Mouse (Mus musculus): ENCODE measurements around the gene Gm20388. TPM values are rescaled to one million over a fixed set of nuclear protein-coding genes. Genes with fewer than 3 reads are reported as not detected.

Gm20388 gene
- polyA plus RNA-seq, 1 experiment from 2014 or later: 5.5 TPM

DNA sequence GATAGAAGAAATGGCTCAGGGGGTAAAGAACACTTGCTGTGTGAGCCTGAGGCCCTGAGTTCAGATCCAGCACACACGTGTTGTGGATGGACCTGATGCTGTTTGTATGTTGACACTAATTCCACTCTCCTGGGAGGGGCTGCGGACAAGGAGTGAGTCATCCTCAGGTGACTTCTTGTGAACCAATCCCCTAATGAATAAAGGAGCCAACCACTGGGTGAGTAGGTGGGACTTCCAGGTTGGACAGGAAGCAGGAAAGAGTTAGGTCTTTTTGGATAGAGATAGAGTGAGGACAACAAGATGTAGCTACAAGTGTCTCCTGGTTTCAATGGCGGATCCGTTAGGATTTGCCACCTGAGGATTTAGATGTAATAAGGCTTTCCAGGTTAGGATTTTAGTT, 3938.7 kb downstream of the Gm20388 start:
- no peak overlapping the region for H3K27ac ChIP-seq
- 82% methylated on average over 4 of the region's 4 CpGs for WGBS
- no peaks in the 10 kb centered on the region for H3K36me3 ChIP-seq
- no peaks in the 10 kb centered on the region for H3K4me1 ChIP-seq
- no peaks in the 10 kb centered on the region for H3K27me3 ChIP-seq
- no peak for ATAC-seq (ENCODE audit: borderline replicate concordance, extremely low read depth, low FRiP score, low TSS enrichment)
- H3K9ac ChIP-seq: no peak overlapping the region
- H3K9me3 ChIP-seq: no peaks in the 10 kb centered on the region
- no peak overlapping the region for H3K4me2 ChIP-seq
- H3K4me3 ChIP-seq: no peak overlapping the region

DNA sequence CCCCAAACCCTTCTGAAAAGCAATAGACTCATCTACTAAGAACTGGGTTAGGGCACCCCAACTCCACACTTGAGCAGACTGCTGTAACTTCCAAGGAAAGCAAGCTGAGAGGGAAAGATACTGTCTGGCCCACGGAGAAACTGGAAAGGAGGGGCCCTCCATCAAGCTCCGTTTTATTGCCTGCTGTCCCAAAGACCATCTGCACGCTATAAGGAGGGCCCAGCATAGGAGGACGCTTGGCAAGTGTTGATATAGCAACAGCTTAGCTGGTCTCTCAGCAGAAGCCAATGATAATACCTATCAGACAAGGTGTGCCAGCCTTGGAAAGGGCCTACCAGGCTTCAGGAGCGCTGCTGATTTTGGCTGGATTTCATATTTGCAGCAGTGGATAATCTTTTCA, 3940.9 kb downstream of the Gm20388 start:
- H3K4me1 ChIP-seq: no peaks in the 10 kb centered on the region
- 69% methylated on average over 5 of the region's 5 CpGs for WGBS
- H3K4me3 ChIP-seq: no peak overlapping the region
- no peak overlapping the region for H3K4me2 ChIP-seq
- no peak for ATAC-seq (ENCODE audit: borderline replicate concordance, extremely low read depth, low FRiP score, low TSS enrichment)
- H3K27ac ChIP-seq: no peak overlapping the region
- no peaks in the 10 kb centered on the region for H3K36me3 ChIP-seq
- no peaks in the 10 kb centered on the region for H3K27me3 ChIP-seq
- H3K9ac ChIP-seq: no peak overlapping the region
- no peaks in the 10 kb centered on the region for H3K9me3 ChIP-seq

DNA sequence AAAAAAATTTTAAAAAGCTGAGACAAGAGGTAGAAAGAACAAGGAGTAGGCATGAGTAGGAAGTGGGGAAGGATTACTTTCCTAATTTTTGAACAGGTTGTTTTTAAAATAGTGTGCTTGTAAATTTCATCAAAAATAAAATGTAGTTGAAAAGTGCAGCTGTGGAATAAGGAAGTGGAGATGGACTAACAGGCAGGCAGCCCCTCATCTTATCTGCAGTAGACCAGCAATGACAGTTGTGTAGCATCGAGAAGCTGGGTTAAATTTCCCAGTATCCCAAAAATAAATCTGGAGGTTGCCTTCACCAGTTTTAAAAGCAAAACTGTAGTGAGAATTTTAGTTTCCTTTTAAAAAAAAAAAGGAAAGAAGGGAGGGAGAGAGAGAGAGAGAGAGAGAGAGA, 3943.6 kb downstream of the Gm20388 start:
- peaks cover 8% of the 10 kb centered on the region; the same call in 1 of the 2 replicates for H3K27me3 ChIP-seq
- 0 out of 2 replicates have a peak, but pooled peaks cover 8% of the 10 kb centered on the region for H3K4me1 ChIP-seq
- H3K27ac ChIP-seq: no peak overlapping the region
- H3K4me3 ChIP-seq: no peak overlapping the region
- H3K9ac ChIP-seq: no peak overlapping the region
- H3K4me2 ChIP-seq: no peak overlapping the region
- H3K9me3 ChIP-seq: no peaks in the 10 kb centered on the region
- H3K36me3 ChIP-seq: no peaks in the 10 kb centered on the region
- no peak for ATAC-seq (ENCODE audit: borderline replicate concordance, extremely low read depth, low FRiP score, low TSS enrichment)
- WGBS: 79% methylated on average over 1 of the region's 1 CpGs

DNA sequence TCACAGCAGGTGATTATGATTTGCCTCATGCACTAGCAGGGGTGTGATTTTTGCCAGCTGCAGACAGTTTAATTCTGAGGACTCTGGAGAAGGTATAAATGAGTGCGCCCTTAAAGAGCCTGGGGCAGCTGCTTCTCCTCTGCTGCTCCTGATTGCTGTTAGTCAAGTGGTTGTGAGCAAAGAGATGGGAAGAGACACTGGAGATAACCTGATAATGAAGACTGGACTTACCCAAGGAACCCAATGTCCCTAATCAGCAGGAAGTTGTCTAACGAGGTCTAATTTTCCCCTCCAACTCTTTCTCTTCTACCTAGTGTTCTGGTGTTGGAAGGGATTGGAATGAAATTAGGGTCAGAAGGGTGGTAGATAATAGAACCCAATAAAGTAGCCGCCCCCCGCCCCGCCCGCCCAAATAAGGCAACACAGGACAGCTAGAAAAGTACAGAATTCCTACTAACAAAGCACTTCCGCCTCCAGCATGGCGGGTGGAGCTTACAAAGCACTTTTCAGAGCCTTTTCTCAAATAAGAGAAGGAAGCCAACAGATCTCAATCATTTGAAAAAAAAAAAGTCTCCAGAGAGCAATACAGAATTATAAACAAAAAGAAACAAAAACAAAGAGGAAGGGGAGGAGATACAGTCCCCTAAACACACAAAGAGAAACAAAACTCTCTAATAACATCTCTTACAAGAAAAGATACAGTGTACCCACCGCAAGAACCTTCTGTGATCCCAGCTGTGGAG, 3944.3 kb downstream of the Gm20388 start:
- no peak for ATAC-seq (ENCODE audit: borderline replicate concordance, extremely low read depth, low FRiP score, low TSS enrichment)
- H3K36me3 ChIP-seq: no peaks in the 10 kb centered on the region
- peaks cover 9% of the 10 kb centered on the region; the same call in 1 of the 2 replicates for H3K27me3 ChIP-seq
- no peak overlapping the region for H3K4me3 ChIP-seq
- H3K27ac ChIP-seq: no peak overlapping the region
- H3K4me2 ChIP-seq: no peak overlapping the region
- H3K9me3 ChIP-seq: no peaks in the 10 kb centered on the region
- 84% methylated on average over 9 of the region's 9 CpGs for WGBS
- peaks cover 9% of the 10 kb centered on the region; the same call in 1 of the 2 replicates for H3K4me1 ChIP-seq
- no peak overlapping the region for H3K9ac ChIP-seq

DNA sequence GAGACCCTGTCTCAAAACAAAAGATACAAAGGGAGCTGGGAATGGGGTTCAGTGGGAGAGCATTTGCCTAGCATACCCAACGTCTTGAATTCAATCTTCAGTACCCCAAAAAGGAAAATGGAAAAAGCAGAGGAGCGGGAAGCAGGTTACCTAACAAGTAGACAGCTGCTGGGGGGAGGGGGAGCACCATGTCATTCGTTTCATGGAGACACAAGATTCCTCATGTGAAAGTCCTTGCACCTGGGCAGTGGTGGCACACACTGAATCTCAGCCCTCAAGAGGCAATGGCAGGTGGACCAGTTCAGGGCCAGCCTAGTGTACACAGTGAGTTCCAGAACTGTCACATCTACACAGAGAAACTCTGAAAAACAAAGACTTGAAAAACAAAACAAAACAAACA, 3946.7 kb downstream of the Gm20388 start:
- no peaks in the 10 kb centered on the region for H3K9me3 ChIP-seq
- no peak overlapping the region for H3K4me3 ChIP-seq
- H3K4me2 ChIP-seq: no peak overlapping the region
- no peak overlapping the region for H3K9ac ChIP-seq
- H3K27me3 ChIP-seq: peaks cover 29% of the 10 kb centered on the region
- H3K27ac ChIP-seq: no peak overlapping the region
- H3K36me3 ChIP-seq: no peaks in the 10 kb centered on the region
- peaks cover 14% of the 10 kb centered on the region; the same call in 1 of the 2 replicates for H3K4me1 ChIP-seq
- WGBS: 67% methylated on average over 3 of the region's 3 CpGs
- ATAC-seq (ENCODE audit: borderline replicate concordance, extremely low read depth, low FRiP score, low TSS enrichment): no peak

DNA sequence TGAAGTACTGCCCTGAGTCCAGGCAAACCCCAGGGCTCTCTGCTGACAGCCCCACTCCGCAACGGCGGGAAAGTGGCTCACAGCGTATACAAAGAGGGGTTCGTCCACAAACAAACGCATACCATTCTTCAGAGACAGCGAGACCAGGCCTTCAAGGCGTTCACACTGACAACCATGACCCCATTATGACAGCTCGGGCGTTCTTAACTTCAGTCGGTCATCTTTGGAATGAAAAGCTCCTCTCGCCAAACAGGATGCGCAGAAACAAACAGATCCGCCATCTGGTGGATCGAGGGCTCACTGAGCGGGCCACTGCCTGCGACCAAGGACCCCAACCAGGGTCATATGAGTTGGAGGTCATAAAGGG, 3947.9 kb downstream of the Gm20388 start:
- Histone ChIP-seq H3K4me3 (peak overlapping the region; percentile 77), H3K36me3 (no peaks in the 10 kb centered on the region), H3K4me1 (peaks cover 14% of the 10 kb centered on the region; the same call in 1 of the 2 replicates), H3K27ac (no peak overlapping the region), H3K4me2 (peak overlapping the region; percentile 93), H3K27me3 (peaks cover 39% of the 10 kb centered on the region), H3K9ac (peak overlapping the region; percentile 60), H3K9me3 (no peaks in the 10 kb centered on the region)
- peak; percentile 5; the same call in 1 of the 2 replicates for ATAC-seq (ENCODE audit: borderline replicate concordance, extremely low read depth, low FRiP score, low TSS enrichment)
- WGBS: under 1% methylated on average over 17 of the region's 17 CpGs

DNA sequence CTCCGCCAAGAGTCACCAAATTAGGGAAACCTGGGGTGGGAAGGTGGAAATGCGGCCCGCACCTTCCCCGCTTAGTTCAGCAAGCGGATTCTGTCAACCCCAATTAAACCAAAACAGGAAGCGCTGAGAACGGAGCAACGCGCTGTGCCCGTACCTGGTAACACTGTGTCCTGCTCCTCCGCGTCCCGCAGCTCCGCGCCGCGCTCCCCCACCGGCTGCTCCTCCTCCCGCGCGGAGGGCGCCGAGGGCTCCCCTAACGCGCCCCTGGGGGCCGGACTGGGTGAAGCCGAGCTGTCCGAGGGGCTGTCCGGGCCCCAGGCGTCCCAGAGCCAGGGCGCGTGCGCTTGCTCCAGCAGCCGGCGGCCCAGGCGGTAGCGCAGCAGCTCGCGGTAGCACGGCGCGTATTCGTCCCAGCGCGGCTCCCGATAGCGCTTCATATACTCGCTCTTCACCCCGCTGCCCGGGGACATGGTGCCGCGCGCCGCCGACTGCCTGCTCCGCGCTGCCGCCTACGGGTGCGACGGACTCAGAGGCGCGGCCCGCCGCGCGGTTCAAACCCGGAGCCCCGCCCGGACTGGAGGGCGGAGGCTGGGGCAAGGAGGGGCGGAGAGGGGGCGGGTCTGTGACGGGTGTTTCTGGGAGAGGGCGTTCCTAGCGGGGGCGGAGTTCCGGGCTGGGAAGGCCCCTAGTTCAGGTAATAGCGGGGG, 3948.5 kb downstream of the Gm20388 start:
- WGBS: 1% methylated on average over 77 of the region's 79 CpGs
- ATAC-seq (ENCODE audit: borderline replicate concordance, extremely low read depth, low FRiP score, low TSS enrichment): peak; percentile 96

DNA sequence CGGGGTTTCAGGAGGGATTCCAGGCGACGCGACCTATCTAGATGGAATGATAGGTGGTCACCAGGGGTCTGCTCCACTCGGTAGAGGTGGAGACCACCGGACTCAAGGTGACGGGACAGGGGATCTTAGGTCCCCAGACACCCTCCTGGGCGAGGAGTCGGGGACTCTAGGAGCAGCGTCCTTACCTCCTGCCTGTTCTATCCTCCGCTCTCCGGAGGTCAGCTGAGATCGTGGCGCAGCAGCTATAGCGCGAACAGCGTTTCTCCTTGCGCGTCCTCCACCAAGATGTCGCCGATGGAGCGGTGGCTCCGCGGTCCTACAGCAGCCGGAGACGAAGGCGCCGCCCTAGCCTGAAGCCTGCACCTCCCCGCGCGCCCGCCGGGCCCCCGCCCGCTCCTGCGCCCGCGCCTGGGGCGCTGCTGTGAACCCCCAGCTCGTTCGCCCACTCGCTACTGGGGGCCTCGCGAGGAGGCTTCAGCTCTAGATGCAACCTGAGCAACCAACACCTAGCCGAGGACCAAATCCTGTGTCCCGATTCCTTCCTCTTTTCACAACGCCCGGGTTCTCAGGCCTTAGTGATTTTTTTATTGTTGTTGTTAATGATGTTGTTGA, 3949.1 kb downstream of the Gm20388 start, which contains the start of gene Ccsap:
TSS of gene Ccsap (minus strand) at position 562 of the 612 bp plus-strand sequence.
- peaks cover 46% of the 10 kb centered on the region for H3K27me3 ChIP-seq
- H3K36me3 ChIP-seq: no peaks in the 10 kb centered on the region
- H3K4me2 ChIP-seq: peak within 1 kb of the TSS; percentile 93
- peak within 1 kb of the TSS; percentile 77 for H3K4me3 ChIP-seq
- WGBS: 1% methylated on average over 48 of the region's 48 CpGs
- H3K27ac ChIP-seq: peak within 1 kb of the TSS; percentile 38
- H3K4me1 ChIP-seq: peaks cover 14% of the 10 kb centered on the region; the same call in 1 of the 2 replicates
- H3K9me3 ChIP-seq: no peaks in the 10 kb centered on the region
- H3K9ac ChIP-seq: peak within 1 kb of the TSS; percentile 60
- ATAC-seq (ENCODE audit: borderline replicate concordance, extremely low read depth, low FRiP score, low TSS enrichment): peak; percentile 31; the same call in 1 of the 2 replicates

More for the DNA sequence above, 3948.5 kb downstream of the Gm20388 start:
- Histone ChIP-seq H3K9ac (peak overlapping the region; percentile 60), H3K4me3 (peak overlapping the region; percentile 77), H3K27ac (peak overlapping the region; percentile 38), H3K9me3 (no peaks in the 10 kb centered on the region), H3K36me3 (no peaks in the 10 kb centered on the region), H3K4me1 (peaks cover 14% of the 10 kb centered on the region; the same call in 1 of the 2 replicates), H3K27me3 (peaks cover 42% of the 10 kb centered on the region), H3K4me2 (peak overlapping the region; percentile 93)

DNA sequence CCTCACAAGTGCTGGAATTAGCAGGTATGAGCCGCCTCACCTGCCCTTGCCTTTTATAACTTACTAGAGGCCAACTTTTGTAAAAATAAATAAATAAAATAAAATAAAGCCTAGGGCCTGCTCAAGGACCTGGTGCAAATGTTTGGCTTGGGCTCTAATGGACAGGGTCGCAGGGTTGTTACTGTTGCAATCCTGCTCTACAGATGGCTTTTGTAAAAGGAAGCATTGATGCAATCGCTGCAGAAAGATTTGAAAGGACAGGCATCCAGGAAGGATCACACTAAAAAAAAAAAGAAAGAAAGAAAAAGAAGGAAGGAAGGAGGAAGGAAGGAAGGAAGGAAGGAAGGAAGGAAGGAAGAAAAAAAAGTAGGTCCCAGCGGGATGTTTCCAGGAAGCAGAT, 3949.7 kb downstream of the Gm20388 start:
- peak overlapping the region; percentile 77 for H3K4me3 ChIP-seq
- H3K27ac ChIP-seq: no peak overlapping the region
- no peak for ATAC-seq (ENCODE audit: borderline replicate concordance, extremely low read depth, low FRiP score, low TSS enrichment)
- peaks cover 14% of the 10 kb centered on the region; the same call in 1 of the 2 replicates for H3K4me1 ChIP-seq
- 0 out of 2 replicates have a peak overlapping the region, but pooled peaks have one; percentile 42 for H3K9ac ChIP-seq
- H3K9me3 ChIP-seq: no peaks in the 10 kb centered on the region
- peaks cover 50% of the 10 kb centered on the region for H3K27me3 ChIP-seq
- no peaks in the 10 kb centered on the region for H3K36me3 ChIP-seq
- peak overlapping the region; percentile 93 for H3K4me2 ChIP-seq
- WGBS: 60% methylated on average over 4 of the region's 4 CpGs

DNA sequence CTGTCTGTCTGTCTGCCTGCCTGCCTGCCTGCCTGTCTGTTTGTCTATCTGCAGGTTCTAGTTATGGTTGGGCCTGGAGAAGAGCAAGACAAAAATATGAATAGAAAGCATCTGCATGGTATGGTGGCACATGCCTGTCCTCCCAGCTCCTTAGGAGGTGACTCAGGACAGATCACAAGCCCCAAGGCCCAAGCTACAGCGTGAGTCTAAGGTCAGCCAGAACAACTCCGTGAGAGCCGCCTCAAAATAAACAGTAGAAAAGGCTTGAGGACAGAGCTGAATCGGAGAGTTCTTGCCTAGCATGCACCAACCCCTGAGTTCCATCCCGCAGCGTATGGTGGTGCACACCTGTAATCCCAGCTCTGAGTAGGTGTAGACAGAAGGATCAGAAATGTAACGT, 3955.1 kb downstream of the Gm20388 start:
- no peak overlapping the region for H3K27ac ChIP-seq
- ATAC-seq (ENCODE audit: borderline replicate concordance, extremely low read depth, low FRiP score, low TSS enrichment): no peak
- H3K36me3 ChIP-seq: no peaks in the 10 kb centered on the region

DNA sequence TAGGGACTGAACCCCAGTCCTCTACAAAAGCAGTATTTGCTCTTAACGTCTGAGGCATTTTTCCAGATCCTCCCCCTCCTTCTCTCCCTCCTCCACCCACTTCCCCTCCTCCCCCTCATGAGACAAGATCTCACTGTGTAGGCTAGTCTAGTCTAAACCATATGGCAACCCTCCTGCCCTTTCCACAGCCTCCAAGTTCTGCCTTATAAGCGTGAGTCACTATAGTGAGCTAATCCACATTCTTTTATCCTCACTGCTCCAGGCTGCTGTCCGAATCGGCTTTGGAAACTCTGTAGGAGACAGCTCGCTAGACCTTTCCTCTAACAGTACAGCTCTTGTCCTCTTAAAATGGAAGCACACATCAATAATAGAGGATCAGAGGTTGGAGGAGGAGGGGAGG, 3956.3 kb downstream of the Gm20388 start:
- WGBS: 27% methylated on average over 5 of the region's 5 CpGs
- Histone ChIP-seq H3K9me3 (no peaks in the 10 kb centered on the region), H3K36me3 (no peaks in the 10 kb centered on the region), H3K9ac (no peak overlapping the region), H3K4me3 (no peak overlapping the region), H3K4me1 (no peaks in the 10 kb centered on the region), H3K27ac (no peak overlapping the region), H3K27me3 (peaks cover 31% of the 10 kb centered on the region), H3K4me2 (no peak overlapping the region)
- no peak for ATAC-seq (ENCODE audit: borderline replicate concordance, extremely low read depth, low FRiP score, low TSS enrichment)

More for the DNA sequence above, 3955.1 kb downstream of the Gm20388 start:
- Histone ChIP-seq H3K27me3 (peaks cover 38% of the 10 kb centered on the region), H3K9ac (no peak overlapping the region), H3K4me3 (no peak overlapping the region), H3K9me3 (no peaks in the 10 kb centered on the region), H3K4me2 (no peak overlapping the region), H3K4me1 (no peaks in the 10 kb centered on the region)
- WGBS: 50% methylated on average over 7 of the region's 7 CpGs

All from lung, embryonic 15.5 days (tissue).